Mouse (Mus musculus) bone marrow, adult 2 months (tissue): ENCODE data around the gene Als2cl.
A peak's percentile ranks its signal among the peaks of the same experiment; 100 is the strongest.

ENCODE experiments used
- CTCF ChIP-seq: fragments of 200-500 bp; IDR thresholded peaks from 2 replicates; pipeline ENCODE4 v1.5.1; 2011; ENCODE audit warnings: low read length, control low read depth; ENCODE audit not compliant: control insufficient read depth, insufficient read depth
- POLR2A ChIP-seq: fragments of 200-500 bp; IDR thresholded peaks from 2 replicates; pipeline ENCODE4 v1.6.1; 2011; ENCODE audit warnings: low read depth, mild to moderate bottlenecking, control low read depth, low read length, borderline replicate concordance; ENCODE audit not compliant: control insufficient read depth

- TF ChIP-seq CTCF: peak; percentile 16; the same call in 1 of the 2 replicates
- no peak for TF ChIP-seq POLR2A
Measured at GRCm38 (mm10) chr9:110890026-110890783, 10.5 kb downstream of the Als2cl start.
